Mouse (Mus musculus) heart, adult 8-10 months (tissue): Measurements from ENCODE around the gene Hsd3b5. TPM values are rescaled to one million over a fixed set of nuclear protein-coding genes. Genes with fewer than 3 reads are reported as not detected.
"Not testable (repeated sequence)": the region's sequence is repeated elsewhere in the genome, so short reads cannot be mapped to it uniquely, and the experiment has no call there.

Experiments used
- DNase-seq: peaks from one replicate; pipeline ENCODE4 v3.0.0; 2022; ENCODE audit warnings: low spot score
- total RNA-seq, 4 experiments: library from RNA; stranded (reverse); gene quantifications; 2 replicates each; pipeline ENCODE4 v1.2.4; 2022

Gene Hsd3b5
- not detected for total RNA-seq

GRCm38 (mm10) chr3:98630152-98630551 is at the start of gene Hsd3b5:
Gene Hsd3b5 (minus strand): TSS chr3:98630252.
- DNase-seq, result no peak

- no peak for DNase-seq
Observed at GRCm38 (mm10) chr3:98635145-98635544, 5.1 kb upstream of the Hsd3b5 start.

GRCm38 (mm10) chr3:98629633-98630032 is 419 bp downstream of the Hsd3b5 start:
- DNase-seq, result no peak

- not testable (repeated sequence) for DNase-seq
Observed at GRCm38 (mm10) chr3:98616786-98617185, 13.3 kb downstream of the Hsd3b5 start.

GRCm38 (mm10) chr3:98616244-98616643 is 13.8 kb downstream of the Hsd3b5 start:
- not testable (repeated sequence) for DNase-seq

- DNase-seq, result not testable (repeated sequence)
Observed at GRCm38 (mm10) chr3:98614406-98614927, 15.6 kb downstream of the Hsd3b5 start.

GRCm38 (mm10) chr3:98613963-98614362 is 16.1 kb downstream of the Hsd3b5 start:
- DNase-seq, result no peak

GRCm38 (mm10) chr3:98613540-98613939 is 16.5 kb downstream of the Hsd3b5 start:
- DNase-seq, result not testable (repeated sequence)

GRCm38 (mm10) chr3:98588707-98589106 is 41.3 kb downstream of the Hsd3b5 start, which contains the start of gene Gm10681:
Gene Gm10681 (minus strand): TSS chr3:98588807.
- DNase-seq, result no peak

GRCm38 (mm10) chr3:98587721-98588120 is 42.3 kb downstream of the Hsd3b5 start:
- no peak for DNase-seq

- DNase-seq, result not testable (repeated sequence)
Observed at GRCm38 (mm10) chr3:98582622-98583021, 47.4 kb downstream of the Hsd3b5 start.

- DNase-seq, result not testable (repeated sequence)
Observed at GRCm38 (mm10) chr3:98582202-98582601, 47.9 kb downstream of the Hsd3b5 start.

- not testable (repeated sequence) for DNase-seq
Observed at GRCm38 (mm10) chr3:98581024-98581423, 49.0 kb downstream of the Hsd3b5 start.

Other genes with a start within 250 kb of the Hsd3b5 start
- 1 to 10 TPM; 6.9 to 8.7 (median 7.4) TPM for gene Zfp697, start 247.8 kb downstream of the Hsd3b5 start, total RNA-seq
- not detected for gene Gm4450, start 173.1 kb downstream of the Hsd3b5 start, total RNA-seq
- not detected for gene Hsd3b4, start 119.7 kb downstream of the Hsd3b5 start, total RNA-seq
- not detected for gene Gm10681, start 41.4 kb downstream of the Hsd3b5 start, total RNA-seq
- gene Hsd3b2, start 94.3 kb upstream of the Hsd3b5 start, total RNA-seq, result not detected
- not detected for gene Hsd3b3, start 132.9 kb upstream of the Hsd3b5 start, total RNA-seq
- gene Hsd3b6, start 184.2 kb upstream of the Hsd3b5 start, total RNA-seq, result under 1 TPM in 1 of 4 experiments, not detected in 3; 0.17 TPM
- gene Hsd3b1, start 229.5 kb upstream of the Hsd3b5 start, total RNA-seq, result under 1 TPM in 1 of 4 experiments, not detected in 3; 0.24 TPM